Mouse (Mus musculus) small intestine, adult 2 months (tissue): Measurements from ENCODE around the gene Zfp553.

Experiments
- CTCF ChIP-seq: fragments of 200-500 bp; IDR thresholded peaks from 2 replicates; pipeline ENCODE4 v1.5.1; 2012; ENCODE audit warnings: low read depth, mild to moderate bottlenecking, control low read depth, inconsistent platforms, low read length, moderate library complexity, mixed read lengths; ENCODE audit not compliant: insufficient replicate concordance, insufficient read length; ENCODE audit errors: extremely low read depth
- POLR2A ChIP-seq: fragments of 200-500 bp; IDR thresholded peaks from 2 replicates; pipeline ENCODE4 v1.6.1; 2012; ENCODE audit warnings: low read depth, mild to moderate bottlenecking, control low read depth, inconsistent platforms, low read length, moderate library complexity

DNA sequence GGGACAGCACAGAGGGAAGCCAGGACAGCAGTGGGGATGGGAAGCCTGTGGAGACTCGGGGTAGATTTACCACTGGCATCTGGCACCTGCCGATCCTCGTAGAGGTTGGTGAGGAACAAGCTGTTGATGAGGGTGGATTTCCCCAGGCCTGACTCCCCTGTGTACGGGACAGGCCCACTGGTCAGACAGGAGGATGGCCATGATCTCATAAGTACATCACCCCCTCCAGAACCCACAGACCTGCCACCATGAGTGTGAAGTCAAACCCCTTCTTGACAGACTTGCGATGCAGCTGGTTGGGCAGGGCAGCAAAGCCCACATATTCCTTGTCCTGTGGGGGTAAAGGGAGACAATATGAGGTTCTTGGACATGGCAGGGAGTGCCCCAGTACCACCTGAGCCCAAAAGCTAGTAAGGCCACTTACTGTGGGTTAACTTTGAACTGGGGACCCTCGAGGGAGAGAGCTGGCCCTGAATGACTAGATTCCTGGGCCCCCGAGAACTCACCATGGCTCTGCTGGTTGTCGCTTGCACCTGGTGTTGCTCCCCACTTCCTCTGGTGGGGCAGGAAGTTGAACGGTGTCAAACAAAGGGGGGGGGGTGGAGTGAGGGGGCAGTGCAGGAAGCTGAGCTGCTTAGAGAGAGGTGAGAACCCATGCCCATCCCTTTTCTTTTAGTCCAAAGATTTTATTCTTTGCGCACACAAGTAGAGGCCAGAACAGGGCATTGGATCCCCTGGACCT lies 14.8 kb upstream of the Zfp553 start:
- TF ChIP-seq POLR2A (no peak; the same call in 1 of the 2 replicates), CTCF (no peak)
